In genomic region chr17:50293241-50293731, GRCm38 (mm10) we compare ENCODE assay signal across 7 mouse cellular contexts. TPM values are rescaled to one million over a fixed set of nuclear protein-coding genes. Genes with fewer than 3 reads are reported as not detected.
A peak's percentile ranks its signal among the peaks of the same experiment; 100 is the strongest.
DNase-seq lines count a peak whose midpoint lies in the region; ATAC-seq and TF ChIP-seq lines count a peak whose summit lies in the region.

TSS of gene Dazl (minus strand) at chr17:50293636.

- no peak; the same call in 1 of the 2 replicates for ATAC-seq in forebrain, embryonic 16.5 days
- ATAC-seq in liver, embryonic 16.5 days (ENCODE audit: low read depth), result no peak

- peaks cover 14% of the 10 kb centered on the region for H3K9me3 ChIP-seq in forebrain, embryonic 16.5 days (ENCODE audit: control insufficient read depth, low read length)
- H3K9me3 ChIP-seq in liver, embryonic 16.5 days (replicated peaks; ENCODE audit: control insufficient read depth, low read length), result peaks cover 9% of the 10 kb centered on the region

- no peaks in the 10 kb centered on the region for H3K4me1 ChIP-seq in cortical plate, adult 2 months (ENCODE audit: control insufficient read depth, insufficient read depth, low read length)
- H3K4me1 ChIP-seq in forebrain, embryonic 16.5 days (replicated peaks; ENCODE audit: control insufficient read depth, insufficient read depth, low read length), result peaks cover 3% of the 10 kb centered on the region; the same call in 1 of the 2 replicates
- H3K4me1 ChIP-seq in liver, embryonic 16.5 days (ENCODE audit: control insufficient read depth, low read depth, low read length), result peaks cover 3% of the 10 kb centered on the region

- peak; percentile 23 for DNase-seq in layer of hippocampus, adult 11-12 months (ENCODE audit: low spot score)
- no peak for DNase-seq in layer of hippocampus, postnatal 25 days (ENCODE audit: extremely low spot score in 1 of 2, low spot score in 1 of 2)
- peak; percentile 41 for DNase-seq in thymus, postnatal 4 days
- no peak for DNase-seq in ovary, adult 18-20 months (ENCODE audit: low spot score)

- TF ChIP-seq POLR2A in cortical plate, adult 2 months (IDR thresholded peaks at IDR 0.05; ENCODE audit: extremely low read depth, insufficient read depth, low read length), result no peak

- WGBS in forebrain, embryonic 16.5 days, result 94% methylated on average over 43 of the region's 43 CpGs
- 93% methylated on average over 43 of the region's 43 CpGs for WGBS in liver, embryonic 16.5 days (ENCODE audit: insufficient replicate concordance)

- peak within 1 kb of the TSS; percentile 54; the same call in 1 of the 2 replicates for H3K27ac ChIP-seq in cortical plate, adult 2 months (ENCODE audit: insufficient read depth, low read length)
- no peak within 1 kb of the TSS for H3K27ac ChIP-seq in forebrain, embryonic 16.5 days (ENCODE audit: low read length)
- H3K27ac ChIP-seq in liver, embryonic 16.5 days (ENCODE audit: low read length), result peak within 1 kb of the TSS; percentile 33

- H3K9ac ChIP-seq in forebrain, embryonic 16.5 days (replicated peaks; ENCODE audit: low read depth, low read length), result peak within 1 kb of the TSS; percentile 69
- peak within 1 kb of the TSS; percentile 59 for H3K9ac ChIP-seq in liver, embryonic 16.5 days (ENCODE audit: low read depth, low read length)

- no peaks in the 10 kb centered on the region for H3K27me3 ChIP-seq in forebrain, embryonic 16.5 days (replicated peaks; ENCODE audit: control insufficient read depth, insufficient read depth, low read length)
- no peaks in the 10 kb centered on the region for H3K27me3 ChIP-seq in liver, embryonic 16.5 days (ENCODE audit: control insufficient read depth, insufficient read depth, low read depth, low read length)

- H3K36me3 ChIP-seq in forebrain, embryonic 16.5 days (ENCODE audit: control insufficient read depth, insufficient read depth), result no peaks in the 10 kb centered on the region
- no peaks in the 10 kb centered on the region for H3K36me3 ChIP-seq in liver, embryonic 16.5 days (ENCODE audit: control insufficient read depth, insufficient read depth)

- peak within 1 kb of the TSS; percentile 63 for H3K4me2 ChIP-seq in forebrain, embryonic 16.5 days (ENCODE audit: low read length)
- H3K4me2 ChIP-seq in liver, embryonic 16.5 days (ENCODE audit: low read depth, low read length), result peak within 1 kb of the TSS; percentile 80

- peak within 1 kb of the TSS; percentile 44 for H3K4me3 ChIP-seq in cortical plate, adult 2 months (ENCODE audit: insufficient read depth, low read length)
- peak within 1 kb of the TSS; percentile 53 for H3K4me3 ChIP-seq in forebrain, embryonic 16.5 days (replicated peaks; ENCODE audit: low read length)
- H3K4me3 ChIP-seq in liver, embryonic 16.5 days (ENCODE audit: low read depth, low read length), result peak within 1 kb of the TSS; percentile 62

- no peak for TF ChIP-seq CTCF in cortical plate, adult 2 months (IDR thresholded peaks at IDR 0.05; ENCODE audit: extremely low read depth, insufficient read depth, low read length)

RNA-seq across cellular contexts. Expression of gene Dazl, which starts in this region (rescaled TPM):
- total RNA-seq in layer of hippocampus, postnatal 25 days (2021), result 1 to 10 TPM; 2.7 to 3.5 TPM
- 3.1 and 3.4 TPM in 2 replicates for polyA plus RNA-seq in cortical plate, adult 2 months (2012; rRNA removed)
- 0.58 and 0.60 TPM in 2 replicates for polyA plus RNA-seq in forebrain, embryonic 16.5 days (2015; fragmentation: Nextera tagmentation; extraction: Ambion mirVana)
- 0.06 and 0.07 TPM in 2 replicates for polyA plus RNA-seq in liver, embryonic 16.5 days (2015; fragmentation: Nextera tagmentation; extraction: Ambion mirVana)

Comparison
In these comparisons a context has a peak if more than half of its experiments do, and no peak if none do; other contexts are left out.
1. DNase-seq: peak in layer of hippocampus, adult 11-12 months (single experiment) and thymus, postnatal 4 days (single experiment); none in layer of hippocampus, postnatal 25 days (0 of 2) and ovary, adult 18-20 months (single experiment).
2. Peak in every context shown above with its lines, with median percentiles within 50 percentile points of each other: H3K4me3 ChIP-seq.